Mouse (Mus musculus) forebrain, embryonic 13.5 days (tissue): Measurements from ENCODE around the gene Fryl. TPM values are rescaled to one million over a fixed set of nuclear protein-coding genes. Genes with fewer than 3 reads are reported as not detected.

Experiments
- ATAC-seq: fragments of 200-750 bp; cut with Nextera tagmentation; 2 replicates; pipeline ENCODE4 v1.8.0; 2017
- H3K27ac ChIP-seq: fragments of 300-500 bp; sonication (generic); 2 replicates; pipeline ENCODE4 v1.5.1; 2015; ENCODE audit warnings: inconsistent platforms, mild to moderate bottlenecking, moderate library complexity
- H3K27me3 ChIP-seq: fragments of 300-500 bp; sonication (generic); 2 replicates; pipeline ENCODE4 v1.6.1; 2015; ENCODE audit warnings: mild to moderate bottlenecking, inconsistent platforms
- H3K36me3 ChIP-seq: fragments of 300-500 bp; sonication (generic); 2 replicates; pipeline ENCODE4 v1.6.1; 2015; ENCODE audit warnings: mild to moderate bottlenecking, inconsistent platforms; ENCODE audit not compliant: poor library complexity, severe bottlenecking
- H3K4me1 ChIP-seq: fragments of 300-500 bp; sonication (generic); 2 replicates; pipeline ENCODE4 v1.6.1; 2015; ENCODE audit warnings: inconsistent platforms
- H3K4me2 ChIP-seq: fragments of 300-500 bp; sonication (generic); 2 replicates; pipeline ENCODE4 v1.6.1; 2015; ENCODE audit warnings: inconsistent platforms, mild to moderate bottlenecking, moderate library complexity
- H3K4me3 ChIP-seq: fragments of 300-500 bp; sonication (generic); 2 replicates; pipeline ENCODE4 v1.5.1; 2015; ENCODE audit warnings: mild to moderate bottlenecking, inconsistent platforms
- H3K9ac ChIP-seq: fragments of 300-500 bp; sonication (generic); 2 replicates; pipeline ENCODE4 v1.6.1; 2015; ENCODE audit warnings: mild to moderate bottlenecking, inconsistent platforms
- H3K9me3 ChIP-seq: fragments of 300-500 bp; sonication (generic); replicated peaks from 2 replicates; pipeline ENCODE4 v1.6.1; 2016; ENCODE audit warnings: inconsistent platforms
- WGBS: fragments of 180-500 bp; shearing (Covaris S2); methylation state at CpG from one replicate; pipeline ENCODE4 v1.1.7; 2015; 5-methylcytosine and 5-hydroxymethylcytosine counted together
- polyA plus RNA-seq: library from polyadenylated mRNA; unstranded; fragments of >200 nt; fragmentation: Nextera tagmentation; extraction: Ambion mirVana; gene quantifications from 2 replicates; pipeline ENCODE4 v1.2.1, GENCODE M21; 2015

Fryl gene
- polyA plus RNA-seq, 1 experiment from 2014 or later, result 46.7 TPM

DNA sequence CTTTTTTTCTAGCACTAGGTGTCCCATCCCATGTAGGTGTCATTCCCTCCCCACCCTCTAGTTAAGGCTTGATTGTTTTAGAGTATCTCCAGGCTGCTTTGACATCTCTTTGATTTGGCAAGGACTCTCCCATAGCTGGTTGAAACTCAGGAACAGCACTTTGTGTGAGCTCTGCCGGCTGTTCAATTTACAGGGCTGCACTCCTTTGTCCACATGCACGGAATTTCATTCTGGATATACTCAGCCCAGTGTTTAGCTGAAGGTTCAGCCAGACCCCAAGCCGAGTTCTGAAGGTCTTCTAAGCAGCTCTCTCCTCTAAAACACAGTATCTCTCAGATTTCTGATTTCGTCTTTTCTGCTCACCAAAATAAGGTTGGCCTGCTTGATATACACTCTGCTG, 284.0 kb downstream of the Fryl start:
- 54% methylated on average over 4 of the region's 4 CpGs for WGBS
- peaks cover 8% of the 10 kb centered on the region; the same call in 1 of the 2 replicates for H3K4me1 ChIP-seq
- ATAC-seq, result no peak
- peaks cover 53% of the 10 kb centered on the region for H3K36me3 ChIP-seq
- no peak overlapping the region for H3K4me3 ChIP-seq
- no peak overlapping the region for H3K4me2 ChIP-seq
- H3K27ac ChIP-seq, result no peak overlapping the region
- no peaks in the 10 kb centered on the region for H3K27me3 ChIP-seq
- H3K9ac ChIP-seq, result no peak overlapping the region
- H3K9me3 ChIP-seq, result no peaks in the 10 kb centered on the region

Other genes with a start within 250 kb of the Fryl start
- 14.0 and 14.4 TPM in 2 replicates for gene Slc10a4, start 249.7 kb downstream of the Fryl start, polyA plus RNA-seq
- 212 and 221 TPM in 2 replicates for gene Ociad1, start 36.2 kb upstream of the Fryl start, polyA plus RNA-seq
- gene Ociad2, start 84.4 kb upstream of the Fryl start, polyA plus RNA-seq, result 13.5 and 16.7 TPM in 2 replicates
- 0.09 and 0.30 TPM in 2 replicates for gene Cwh43, start 149.5 kb upstream of the Fryl start, polyA plus RNA-seq
- gene Dcun1d4, start 224.4 kb upstream of the Fryl start, polyA plus RNA-seq, result 42.8 and 47.8 TPM in 2 replicates